Mouse (Mus musculus) megakaryocyte, embryonic 14.5 days (primary cell): ENCODE results near the gene Otud7b.

Experiments
- FLI1 ChIP-seq: IDR thresholded peaks from 2 replicates; pipeline ENCODE4 v1.6.1; 2012; ENCODE audit warnings: low read length, inconsistent platforms, mixed read lengths
- GATA1 ChIP-seq: IDR thresholded peaks from 3 replicates; pipeline ENCODE4 v1.6.1; 2012; ENCODE audit warnings: mixed read lengths, low read length, inconsistent platforms, borderline replicate concordance

- TF ChIP-seq FLI1 (no peak), GATA1 (no peak)
These were observed 34.1 kb upstream of the Otud7b start for GRCm38 (mm10) chr3:96070241-96070640.
